Mouse (Mus musculus): ENCODE data around the gene Bbox1.

Bbox1 gene

GRCm38 (mm10) chr2:110274160-110274559 lies 40.2 kb downstream of the Bbox1 start:
- DNase-seq (ENCODE audit: low read depth, low spot score): no peak

- no peak for DNase-seq (ENCODE audit: low read depth, low spot score)
These were observed 45.1 kb downstream of the Bbox1 start for GRCm38 (mm10) chr2:110269281-110269680.

DNA sequence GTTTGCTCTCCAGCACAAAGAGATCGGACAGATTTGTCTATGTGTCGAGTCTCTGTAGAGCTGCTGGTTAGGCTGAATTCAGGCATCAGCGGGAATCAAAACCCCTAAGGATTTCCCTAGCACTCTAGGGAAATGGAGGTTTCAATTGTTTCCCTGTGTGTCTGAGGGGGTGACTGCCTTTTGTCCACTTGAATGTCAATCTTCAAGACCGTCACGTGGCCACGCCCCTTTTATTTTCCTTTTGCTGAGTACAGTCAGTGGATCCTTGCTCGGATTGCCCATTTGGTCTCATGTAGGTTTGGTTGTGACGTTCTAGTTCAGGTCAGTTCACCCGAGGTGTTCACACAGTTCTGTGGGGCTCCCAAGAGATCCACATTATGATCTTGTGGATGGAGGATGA lies 82.1 kb downstream of the Bbox1 start:
- DNase-seq (ENCODE audit: low read depth, low spot score): no peak

DNA sequence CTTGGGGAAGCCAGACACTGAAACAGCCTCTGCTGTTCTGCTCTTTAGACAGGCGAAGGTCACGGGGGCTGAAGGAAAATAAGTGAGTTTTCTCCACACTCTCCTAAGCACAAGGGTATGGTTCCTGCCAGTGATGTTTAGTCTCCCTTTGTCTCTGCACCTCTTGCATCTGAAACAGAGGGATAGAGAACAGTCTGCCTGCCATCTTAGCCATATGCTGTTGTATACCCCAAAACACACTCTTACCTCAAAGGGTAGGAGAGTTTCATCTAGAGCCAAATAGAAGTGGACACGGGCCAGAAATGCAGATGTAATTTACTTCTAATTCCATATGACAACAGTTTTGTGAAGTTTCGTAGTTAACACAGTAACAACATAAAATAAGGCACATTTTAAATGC lies 83.6 kb downstream of the Bbox1 start:
- DNase-seq (ENCODE audit: low read depth, low spot score): no peak

DNA sequence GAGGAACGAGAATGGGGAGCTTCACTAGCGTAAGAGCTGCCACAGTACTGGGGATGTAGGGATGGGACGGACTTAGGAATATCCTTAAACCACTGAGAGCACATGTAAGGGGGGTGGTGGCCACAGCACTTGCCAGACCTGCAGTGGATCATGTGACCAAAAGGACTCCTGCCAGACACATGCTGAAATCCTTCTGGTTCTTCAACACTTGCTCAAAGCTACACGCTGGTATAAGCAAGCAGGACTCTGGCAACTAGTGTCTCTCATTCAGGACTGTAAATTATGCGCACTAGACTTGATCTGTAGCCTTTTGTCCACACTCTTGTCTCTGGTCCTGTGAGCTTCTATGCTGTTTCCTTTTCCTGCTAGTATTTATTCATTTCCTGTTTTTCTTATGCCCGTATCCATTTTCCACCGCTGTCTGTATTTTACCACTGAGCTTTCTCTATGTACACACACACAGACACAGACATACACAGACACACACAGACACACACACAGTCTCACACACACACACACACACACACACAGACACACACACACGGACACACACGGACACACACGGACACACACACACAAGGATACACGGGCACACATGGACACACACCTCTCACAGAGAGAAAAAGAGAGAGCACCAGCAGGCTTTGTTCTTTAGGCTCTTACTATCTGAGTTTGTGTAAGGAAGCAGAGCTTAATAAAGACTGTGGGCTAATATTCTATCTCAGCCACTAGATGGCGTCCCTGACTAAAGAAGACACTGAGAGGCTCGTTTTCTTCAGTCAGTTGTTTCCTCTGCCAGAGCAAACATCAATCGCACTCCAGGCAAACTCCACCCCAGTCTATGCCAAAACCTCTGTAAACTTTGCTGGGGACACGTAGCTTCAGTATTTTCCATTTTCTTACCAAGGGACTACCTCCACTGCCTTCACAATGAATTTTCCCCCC lies 84.9 kb downstream of the Bbox1 start:
- peak; percentile 77 for DNase-seq (ENCODE audit: low read depth, low spot score)

DNA sequence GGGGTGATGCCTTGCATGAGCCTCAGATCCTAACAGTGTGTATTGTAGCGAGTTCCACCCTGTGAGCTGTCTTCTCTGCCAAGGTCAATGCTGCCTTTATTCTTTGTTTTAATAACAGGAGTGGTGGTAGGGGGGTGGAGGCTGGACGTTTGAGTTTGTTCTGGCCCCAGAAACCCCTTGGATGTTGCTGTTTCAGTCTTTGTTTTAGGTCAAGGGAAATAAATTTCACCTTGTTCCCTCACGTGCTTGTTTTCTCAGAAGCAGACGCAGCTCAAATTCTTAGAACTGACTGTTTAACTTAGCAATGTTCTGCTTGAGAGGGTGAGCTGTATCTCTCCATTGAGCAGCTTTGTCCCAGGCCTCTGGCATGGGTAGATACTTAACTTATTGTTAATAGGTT lies 87.9 kb downstream of the Bbox1 start:
- no peak for DNase-seq (ENCODE audit: low read depth, low spot score)

DNA sequence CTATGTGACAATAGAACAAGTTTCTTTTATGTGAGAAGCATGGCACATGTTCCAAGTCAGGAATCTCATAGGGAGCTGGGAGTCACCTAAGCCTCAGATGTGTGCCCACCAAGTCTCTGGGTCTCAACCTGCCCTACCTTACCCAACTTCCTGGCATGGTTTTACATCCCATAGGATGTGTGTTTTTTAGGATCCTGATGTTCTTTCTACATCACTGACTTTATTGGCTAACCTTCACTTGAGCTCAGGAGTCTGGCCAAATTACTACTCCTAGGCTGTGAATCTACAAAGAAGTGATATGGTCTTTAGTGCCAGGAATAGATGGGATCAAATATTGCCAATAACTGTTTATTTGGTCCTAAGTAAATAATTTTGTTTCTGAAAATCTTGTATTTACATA lies 88.4 kb downstream of the Bbox1 start:
- DNase-seq (ENCODE audit: low read depth, low spot score): no peak

DNA sequence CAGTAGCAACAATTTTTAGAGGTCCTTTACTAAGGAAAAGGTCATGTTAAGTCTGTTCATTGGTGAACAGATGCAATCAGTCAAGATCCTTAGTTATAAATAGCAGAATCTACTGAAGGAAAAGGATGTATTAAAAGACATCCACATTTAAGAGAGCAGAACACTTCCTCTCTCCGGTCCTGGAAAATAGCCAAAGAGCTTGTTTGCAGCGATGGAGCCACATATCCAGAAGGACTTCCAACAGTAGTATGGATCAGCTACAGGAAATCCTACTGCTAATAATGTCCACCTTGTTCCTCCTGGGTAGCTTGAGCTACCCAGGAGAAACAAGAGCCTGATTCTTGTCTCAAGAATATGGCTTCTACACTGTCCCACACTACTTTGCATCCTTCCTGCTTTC lies 91.6 kb downstream of the Bbox1 start:
- no peak for DNase-seq (ENCODE audit: low read depth, low spot score)

DNA sequence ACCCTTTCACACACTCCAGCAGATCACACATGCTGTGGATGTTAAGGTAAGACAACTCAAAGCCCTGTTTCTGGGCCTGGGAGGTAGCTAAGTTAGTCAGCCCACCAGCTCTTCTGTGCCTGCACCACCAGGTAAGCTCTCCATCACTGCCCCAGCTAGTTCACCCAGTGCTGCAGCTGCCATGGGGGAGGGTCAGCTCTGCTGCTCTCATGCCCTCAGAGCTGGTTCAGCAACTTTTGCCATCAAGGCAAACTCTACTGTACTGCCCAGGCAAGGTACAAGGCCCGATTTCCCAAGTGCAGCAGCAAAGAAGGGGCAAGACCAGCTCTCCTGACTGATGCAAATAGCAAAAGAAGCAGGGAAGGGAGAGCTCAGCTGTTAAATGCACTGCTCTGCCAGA lies 93.9 kb downstream of the Bbox1 start:
- no peak for DNase-seq (ENCODE audit: low read depth, low spot score)

DNA sequence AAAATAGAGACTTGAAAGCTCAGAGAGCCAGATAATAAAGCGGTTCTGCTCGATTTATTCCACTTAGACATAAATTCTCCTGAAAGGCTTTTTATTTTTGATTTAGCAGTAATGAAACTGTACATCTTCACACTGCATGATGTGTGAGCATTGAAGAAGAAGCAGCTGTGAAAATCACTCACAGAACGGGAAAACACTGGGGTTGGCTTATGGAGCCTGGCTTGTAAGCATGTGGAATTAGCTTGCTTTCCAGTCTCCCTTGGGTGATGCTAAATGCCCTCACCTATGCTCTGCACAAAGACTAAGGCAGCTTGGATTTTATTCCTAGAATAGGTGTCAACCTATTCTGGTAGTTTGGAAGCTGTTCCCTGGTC lies 98.7 kb downstream of the Bbox1 start:
- no peak for DNase-seq (ENCODE audit: low read depth, low spot score)

DNA sequence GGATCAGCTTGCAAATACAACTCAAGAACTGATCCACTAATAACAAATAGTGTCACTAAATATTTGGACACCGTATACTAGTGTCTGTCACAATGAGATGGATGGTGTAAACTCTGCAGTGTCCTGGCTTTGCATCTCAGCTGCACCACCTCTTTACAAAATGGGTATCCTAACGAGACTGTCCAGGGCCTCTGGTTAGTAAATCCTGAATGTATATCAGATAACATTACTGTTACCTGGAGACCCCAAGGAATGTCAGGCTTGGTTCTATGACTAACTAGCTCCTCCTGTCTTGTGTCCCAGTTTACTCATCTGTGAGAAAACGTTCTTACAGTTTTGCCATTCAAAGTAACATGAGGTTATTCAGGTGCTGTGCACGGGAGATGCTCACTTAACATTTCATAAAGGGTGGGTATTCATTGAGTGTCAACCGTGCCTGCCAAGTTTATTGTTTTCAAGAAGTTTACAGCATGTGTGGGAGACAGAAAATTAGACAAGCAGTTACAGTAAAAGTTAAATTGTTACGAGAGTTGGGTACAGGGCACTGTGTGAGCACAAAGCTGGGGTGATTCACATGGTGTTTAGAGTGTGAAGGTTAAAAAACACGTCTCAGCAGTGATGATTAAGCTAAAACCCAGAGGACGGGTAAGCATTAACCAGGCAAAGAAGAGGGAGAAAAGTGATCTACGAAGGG lies 99.2 kb downstream of the Bbox1 start:
- no peak for DNase-seq (ENCODE audit: low read depth, low spot score)

DNA sequence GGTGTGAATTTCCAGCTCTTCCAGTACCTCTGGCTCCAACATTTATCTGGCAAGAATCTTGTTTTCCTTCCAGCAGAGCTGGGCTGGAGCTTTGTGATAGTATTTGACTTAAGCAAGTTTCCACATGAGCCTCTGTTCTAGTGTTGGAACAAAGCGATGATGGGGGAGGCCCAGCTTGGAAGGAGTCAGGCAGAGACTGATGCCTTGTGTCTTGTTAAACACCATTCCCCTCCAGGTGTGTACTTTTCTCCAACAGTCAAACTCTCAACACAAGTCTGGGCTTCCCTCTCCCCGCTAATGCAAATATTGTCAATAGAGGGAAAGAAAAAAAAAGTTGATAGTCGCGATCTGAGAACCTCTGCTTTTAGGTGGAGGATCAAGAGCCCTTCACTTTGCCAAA lies 100.1 kb downstream of the Bbox1 start:
- no peak for DNase-seq (ENCODE audit: low read depth, low spot score)

All from brain, embryonic 18.5 days (tissue).